Comparison of ENCODE assay signal across 8 mouse cellular contexts in genomic region chr16:57092460-57092859, GRCm38 (mm10). TPM values are rescaled to one million over a fixed set of nuclear protein-coding genes. Genes with fewer than 3 reads are reported as not detected.
DNase-seq lines count a peak whose midpoint lies in the region; ATAC-seq lines count a peak whose summit lies in the region.

No protein-coding gene starts in this region.

- no peaks in the 10 kb centered on the region for H3K4me1 ChIP-seq in liver, embryonic 11.5 days (replicated peaks; ENCODE audit: control insufficient read depth, insufficient read depth, low read length)
- no peaks in the 10 kb centered on the region for H3K4me1 ChIP-seq in embryonic facial prominence, embryonic 10.5 days
- no peaks in the 10 kb centered on the region for H3K4me1 ChIP-seq in hindbrain, embryonic 15.5 days (replicated peaks)
- no peaks in the 10 kb centered on the region for H3K4me1 ChIP-seq in midbrain, embryonic 10.5 days

- H3K4me2 ChIP-seq in liver, embryonic 11.5 days = no peak overlapping the region
- H3K4me2 ChIP-seq in hindbrain, embryonic 15.5 days = no peak overlapping the region

- no peak for ATAC-seq in liver, embryonic 11.5 days (replicated peaks; ENCODE audit: low FRiP score)
- peak; percentile 86 for ATAC-seq in hindbrain, embryonic 15.5 days (ENCODE audit: low FRiP score, low read depth)

- 44% methylated on average over 4 of the region's 4 CpGs for WGBS in liver, embryonic 11.5 days
- 53% methylated on average over 4 of the region's 4 CpGs for WGBS in embryonic facial prominence, embryonic 10.5 days
- WGBS in hindbrain, embryonic 15.5 days = 47% methylated on average over 4 of the region's 4 CpGs
- 52% methylated on average over 4 of the region's 4 CpGs for WGBS in midbrain, embryonic 10.5 days

- peak; percentile 36 for DNase-seq in liver
- no peak for DNase-seq in liver, embryonic 11.5 days (ENCODE audit: low spot score)
- DNase-seq in adrenal gland, adult 18-20 months (ENCODE audit: low spot score in 2 of 2) = peak; percentile 35 to 43
- peak; percentile 61 for DNase-seq in embryonic facial prominence, embryonic 10.5 days (ENCODE audit: low spot score)
- DNase-seq in layer of hippocampus, postnatal 10 days (ENCODE audit: low spot score in 2 of 2) = peak; percentile 50 to 56
- DNase-seq in midbrain, embryonic 10.5 days (ENCODE audit: low spot score) = peak; percentile 23
- peak; percentile 61 for DNase-seq in splenic B cell, adult 2 months (ENCODE audit: low read depth, low spot score)

- H3K4me3 ChIP-seq in liver, embryonic 11.5 days (ENCODE audit: low read depth, low read length) = no peak overlapping the region
- H3K4me3 ChIP-seq in embryonic facial prominence, embryonic 10.5 days = no peak overlapping the region
- H3K4me3 ChIP-seq in hindbrain, embryonic 15.5 days = no peak overlapping the region
- no peak overlapping the region for H3K4me3 ChIP-seq in midbrain, embryonic 10.5 days

- H3K9ac ChIP-seq in liver, embryonic 11.5 days (ENCODE audit: low read depth, low read length) = no peak overlapping the region
- no peak overlapping the region for H3K9ac ChIP-seq in hindbrain, embryonic 15.5 days

- no peaks in the 10 kb centered on the region for H3K36me3 ChIP-seq in liver, embryonic 11.5 days (ENCODE audit: control insufficient read depth, insufficient read depth, low read length)
- H3K36me3 ChIP-seq in embryonic facial prominence, embryonic 10.5 days (replicated peaks) = no peaks in the 10 kb centered on the region
- no peaks in the 10 kb centered on the region for H3K36me3 ChIP-seq in hindbrain, embryonic 15.5 days
- no peaks in the 10 kb centered on the region for H3K36me3 ChIP-seq in midbrain, embryonic 10.5 days
- no peaks in the 10 kb centered on the region for H3K36me3 ChIP-seq in splenic B cell, adult 2 months (ENCODE audit: control insufficient read depth, insufficient read depth, low read length, poor library complexity, severe bottlenecking)

- H3K27me3 ChIP-seq in liver, embryonic 11.5 days (replicated peaks; ENCODE audit: control insufficient read depth, insufficient read depth, low read length) = no peaks in the 10 kb centered on the region
- no peaks in the 10 kb centered on the region for H3K27me3 ChIP-seq in embryonic facial prominence, embryonic 10.5 days (replicated peaks; ENCODE audit: low read depth, poor library complexity, severe bottlenecking)
- H3K27me3 ChIP-seq in hindbrain, embryonic 15.5 days = no peaks in the 10 kb centered on the region
- H3K27me3 ChIP-seq in midbrain, embryonic 10.5 days (ENCODE audit: low read depth, poor library complexity, severe bottlenecking) = no peaks in the 10 kb centered on the region
- no peaks in the 10 kb centered on the region for H3K27me3 ChIP-seq in splenic B cell, adult 2 months (ENCODE audit: control insufficient read depth, insufficient read depth, low read length, poor library complexity, severe bottlenecking)

- no peak overlapping the region for H3K27ac ChIP-seq in liver, embryonic 11.5 days (ENCODE audit: low read depth, low read length)
- H3K27ac ChIP-seq in embryonic facial prominence, embryonic 10.5 days (replicated peaks) = no peak overlapping the region
- H3K27ac ChIP-seq in hindbrain, embryonic 15.5 days (replicated peaks) = no peak overlapping the region
- H3K27ac ChIP-seq in midbrain, embryonic 10.5 days (replicated peaks) = no peak overlapping the region

- no peaks in the 10 kb centered on the region for H3K9me3 ChIP-seq in liver, embryonic 11.5 days (ENCODE audit: control insufficient read depth, low read length)
- no peaks in the 10 kb centered on the region for H3K9me3 ChIP-seq in embryonic facial prominence, embryonic 10.5 days
- no peaks in the 10 kb centered on the region for H3K9me3 ChIP-seq in hindbrain, embryonic 15.5 days
- H3K9me3 ChIP-seq in midbrain, embryonic 10.5 days (replicated peaks) = no peaks in the 10 kb centered on the region

RNA-seq across cellular contexts. Expression of gene Tmem45a2, which starts 21.3 kb away (rescaled TPM):
- not detected in 2 replicates for polyA plus RNA-seq in liver, embryonic 11.5 days (2014; fragmentation: Nextera tagmentation; extraction: Ambion mirVana)
- not detected for total RNA-seq in adrenal gland, adult 18-20 months (2021)
- polyA plus RNA-seq in embryonic facial prominence, embryonic 10.5 days (2016; fragmentation: Nextera tagmentation; extraction: Ambion mirVana) = not detected in 2 replicates
- polyA plus RNA-seq in hindbrain, embryonic 15.5 days (2015; fragmentation: Nextera tagmentation; extraction: Ambion mirVana) = 0.09 and 0.28 TPM in 2 replicates
- under 1 TPM in 1 of 2 experiments, not detected in 1; 0.16 TPM for total RNA-seq in layer of hippocampus, postnatal 10 days (2021)
- not detected in 2 replicates for polyA plus RNA-seq in midbrain, embryonic 10.5 days (2016; fragmentation: Nextera tagmentation; extraction: Ambion mirVana)

RNA-seq across cellular contexts. Expression of gene Tomm70a, which starts 29.0 kb away (rescaled TPM):
- polyA plus RNA-seq in liver, embryonic 11.5 days (2014; fragmentation: Nextera tagmentation; extraction: Ambion mirVana) = 66.9 and 76.4 TPM in 2 replicates
- total RNA-seq in adrenal gland, adult 18-20 months (2021) = 10 to 100 TPM; 47.5 to 56.4 TPM
- polyA plus RNA-seq in embryonic facial prominence, embryonic 10.5 days (2016; fragmentation: Nextera tagmentation; extraction: Ambion mirVana) = 50.0 and 50.3 TPM in 2 replicates
- polyA plus RNA-seq in hindbrain, embryonic 15.5 days (2015; fragmentation: Nextera tagmentation; extraction: Ambion mirVana) = 63.9 and 65.2 TPM in 2 replicates
- 100 to 1,000 TPM; 115 to 117 TPM for total RNA-seq in layer of hippocampus, postnatal 10 days (2021)
- polyA plus RNA-seq in midbrain, embryonic 10.5 days (2016; fragmentation: Nextera tagmentation; extraction: Ambion mirVana) = 47.8 and 51.0 TPM in 2 replicates
